Mouse (Mus musculus) adrenal gland, adult 10 weeks (tissue): ENCODE results near the gene Gpr149. TPM values are rescaled to one million over a fixed set of nuclear protein-coding genes. Genes with fewer than 3 reads are reported as not detected.

ENCODE experiments used
- polyA plus RNA-seq: library from polyadenylated mRNA; stranded (reverse); fragments of 350-450 nt; fragmentation: Illumina TruSeq; extraction: RNeasy Lipid Tissue Mini Kit (QIAGEN cat#74804); gene quantifications from one replicate; pipeline ENCODE4 v1.2.3, GENCODE M21; 2014; ENCODE audit warnings: low read depth, low replicate concordance

The Gpr149 gene
- not detected for polyA plus RNA-seq

GRCm38 (mm10) chr3:62604973-62605372 lies at the start of gene Gpr149:
Gene Gpr149 (minus strand): TSS chr3:62605140.

GRCm38 (mm10) chr3:62506488-62507205 lies 98.3 kb downstream of the Gpr149 start, which contains the start of gene Dhx36:
Gene Dhx36 (minus strand): TSS chr3:62507004.

Other genes starting within 250 kb of the Gpr149 start
- 143 TPM for gene Dhx36, start 98.1 kb downstream of the Gpr149 start, polyA plus RNA-seq